Mouse (Mus musculus) midbrain, embryonic 10.5 days (tissue): ENCODE data around the gene Dmgdh. TPM values are rescaled to one million over a fixed set of nuclear protein-coding genes. Genes with fewer than 3 reads are reported as not detected.
A peak's percentile ranks its signal among the peaks of the same experiment; 100 is the strongest.

Experiments
- DNase-seq: peaks from one replicate; pipeline ENCODE4 v3.0.0-alpha.2; 2017; ENCODE audit warnings: low spot score
- H3K27ac ChIP-seq: fragments of 300-500 bp; sonication (generic); replicated peaks from 2 replicates; pipeline ENCODE4 v1.5.1; 2016; ENCODE audit warnings: mild to moderate bottlenecking
- H3K27me3 ChIP-seq: fragments of 300-500 bp; sonication (generic); 2 replicates; pipeline ENCODE4 v1.6.1; 2016; ENCODE audit warnings: low read depth, mild to moderate bottlenecking; ENCODE audit not compliant: poor library complexity, severe bottlenecking
- H3K36me3 ChIP-seq: fragments of 300-500 bp; sonication (generic); 2 replicates; pipeline ENCODE4 v1.6.1; 2016; ENCODE audit warnings: mild to moderate bottlenecking, moderate library complexity
- H3K4me1 ChIP-seq: fragments of 300-500 bp; sonication (generic); 2 replicates; pipeline ENCODE4 v1.6.1; 2016
- H3K4me3 ChIP-seq: fragments of 300-500 bp; sonication (generic); 2 replicates; pipeline ENCODE4 v1.5.1; 2016; ENCODE audit warnings: mild to moderate bottlenecking, moderate library complexity
- H3K9me3 ChIP-seq: fragments of 300-500 bp; sonication (generic); replicated peaks from 2 replicates; pipeline ENCODE4 v1.6.1; 2016; ENCODE audit warnings: mild to moderate bottlenecking
- WGBS: fragments of 180-500 bp; shearing (Covaris S2); methylation state at CpG from one replicate; pipeline ENCODE4 v1.1.7; 2016; 5-methylcytosine and 5-hydroxymethylcytosine counted together
- polyA plus RNA-seq: library from polyadenylated mRNA; unstranded; fragments of >200 nt; fragmentation: Nextera tagmentation; extraction: Ambion mirVana; gene quantifications from 2 replicates; pipeline ENCODE4 v1.2.1, GENCODE M21; 2016

The Dmgdh gene
- polyA plus RNA-seq, 1 experiment from 2014 or later, result 0.09 TPM

- H3K9me3 ChIP-seq, result no peaks in the 10 kb centered on the region
- H3K4me1 ChIP-seq, result peaks cover 22% of the 10 kb centered on the region
- H3K27me3 ChIP-seq, result no peaks in the 10 kb centered on the region; the same call in 1 of the 2 replicates
- WGBS, result 93% methylated on average over 8 of the region's 8 CpGs
- no peaks in the 10 kb centered on the region; the same call in 1 of the 2 replicates for H3K36me3 ChIP-seq
- H3K4me3 ChIP-seq, result no peak overlapping the region
- no peak overlapping the region for H3K27ac ChIP-seq
- DNase-seq, result no peak
These were observed 87.6 kb downstream of the Dmgdh start for GRCm38 (mm10) chr13:93761831-93762230.

- 84% methylated on average over 3 of the region's 3 CpGs for WGBS
- no peak for DNase-seq
- Histone ChIP-seq H3K27me3 (no peaks in the 10 kb centered on the region), H3K27ac (no peak overlapping the region), H3K4me3 (no peak overlapping the region), H3K9me3 (no peaks in the 10 kb centered on the region), H3K36me3 (no peaks in the 10 kb centered on the region; the same call in 1 of the 2 replicates), H3K4me1 (peaks cover 16% of the 10 kb centered on the region)
These were observed 88.6 kb downstream of the Dmgdh start for GRCm38 (mm10) chr13:93762879-93763278.

GRCm38 (mm10) chr13:93764321-93764973 lies 90.2 kb downstream of the Dmgdh start:
- Histone ChIP-seq H3K4me1 (0 out of 2 replicates have a peak, but pooled peaks cover under 1% of the 10 kb centered on the region), H3K27me3 (peaks cover 6% of the 10 kb centered on the region; the same call in 1 of the 2 replicates), H3K4me3 (no peak overlapping the region), H3K27ac (no peak overlapping the region), H3K9me3 (no peaks in the 10 kb centered on the region), H3K36me3 (no peaks in the 10 kb centered on the region; the same call in 1 of the 2 replicates)
- no peak for DNase-seq
- 93% methylated on average over 13 of the region's 13 CpGs for WGBS

GRCm38 (mm10) chr13:93771031-93771587 lies 96.9 kb downstream of the Dmgdh start:
- 49% methylated on average over 9 of the region's 9 CpGs for WGBS
- peaks cover 17% of the 10 kb centered on the region for H3K4me1 ChIP-seq
- H3K4me3 ChIP-seq, result peak overlapping the region; percentile 64
- no peaks in the 10 kb centered on the region for H3K9me3 ChIP-seq
- no peaks in the 10 kb centered on the region for H3K36me3 ChIP-seq
- peaks cover 38% of the 10 kb centered on the region for H3K27me3 ChIP-seq
- peak; percentile 30 for DNase-seq
- H3K27ac ChIP-seq, result peak overlapping the region; percentile 93

GRCm38 (mm10) chr13:93771588-93772278 lies 97.5 kb downstream of the Dmgdh start, which contains the start of gene Arsb:
Gene Arsb, plus strand, starts transcription at chr13:93771630.
- peak within 1 kb of the TSS; percentile 64 for H3K4me3 ChIP-seq
- peaks cover 38% of the 10 kb centered on the region for H3K27me3 ChIP-seq
- H3K27ac ChIP-seq, result peak within 1 kb of the TSS; percentile 93
- no peaks in the 10 kb centered on the region for H3K36me3 ChIP-seq
- H3K9me3 ChIP-seq, result no peaks in the 10 kb centered on the region
- under 1% methylated on average over 66 of the region's 66 CpGs for WGBS
- DNase-seq, result peak; percentile 90
- H3K4me1 ChIP-seq, result peaks cover 17% of the 10 kb centered on the region

- H3K36me3 ChIP-seq, result no peaks in the 10 kb centered on the region
- H3K4me3 ChIP-seq, result peak overlapping the region; percentile 64
- peaks cover 38% of the 10 kb centered on the region for H3K27me3 ChIP-seq
- DNase-seq, result no peak
- H3K9me3 ChIP-seq, result no peaks in the 10 kb centered on the region
- H3K27ac ChIP-seq, result peak overlapping the region; percentile 93
- H3K4me1 ChIP-seq, result peaks cover 17% of the 10 kb centered on the region
- 37% methylated on average over 8 of the region's 8 CpGs for WGBS
These were observed 98.0 kb downstream of the Dmgdh start for GRCm38 (mm10) chr13:93772279-93772636.

GRCm38 (mm10) chr13:93772861-93773260 lies 98.6 kb downstream of the Dmgdh start:
- Histone ChIP-seq H3K4me1 (peaks cover 17% of the 10 kb centered on the region), H3K27ac (no peak overlapping the region), H3K36me3 (no peaks in the 10 kb centered on the region), H3K4me3 (no peak overlapping the region), H3K27me3 (peaks cover 38% of the 10 kb centered on the region), H3K9me3 (no peaks in the 10 kb centered on the region)
- no peak for DNase-seq
- 80% methylated on average over 7 of the region's 7 CpGs for WGBS

GRCm38 (mm10) chr13:93773704-93774315 lies 99.6 kb downstream of the Dmgdh start:
- no peak for DNase-seq
- no peaks in the 10 kb centered on the region for H3K36me3 ChIP-seq
- H3K27ac ChIP-seq, result no peak overlapping the region
- H3K9me3 ChIP-seq, result no peaks in the 10 kb centered on the region
- H3K27me3 ChIP-seq, result peaks cover 38% of the 10 kb centered on the region
- 72% methylated on average over 7 of the region's 7 CpGs for WGBS
- peaks cover 17% of the 10 kb centered on the region for H3K4me1 ChIP-seq
- no peak overlapping the region for H3K4me3 ChIP-seq

- H3K4me3 ChIP-seq, result no peak overlapping the region
- H3K36me3 ChIP-seq, result no peaks in the 10 kb centered on the region
- H3K27ac ChIP-seq, result no peak overlapping the region
- no peaks in the 10 kb centered on the region for H3K27me3 ChIP-seq
- no peaks in the 10 kb centered on the region; the same call in 1 of the 2 replicates for H3K4me1 ChIP-seq
- 88% methylated on average over 5 of the region's 5 CpGs for WGBS
- no peaks in the 10 kb centered on the region for H3K9me3 ChIP-seq
- DNase-seq, result no peak
These were observed 108.6 kb downstream of the Dmgdh start for GRCm38 (mm10) chr13:93782823-93783222.

- no peak for DNase-seq
- Histone ChIP-seq H3K27ac (no peak overlapping the region), H3K27me3 (no peaks in the 10 kb centered on the region), H3K4me1 (no peaks in the 10 kb centered on the region; the same call in 1 of the 2 replicates), H3K4me3 (no peak overlapping the region), H3K9me3 (no peaks in the 10 kb centered on the region), H3K36me3 (no peaks in the 10 kb centered on the region)
- WGBS, result 78% methylated on average over 3 of the region's 3 CpGs
These were observed 111.1 kb downstream of the Dmgdh start for GRCm38 (mm10) chr13:93785329-93785728.

GRCm38 (mm10) chr13:93786051-93786450 lies 111.8 kb downstream of the Dmgdh start:
- 84% methylated on average over 2 of the region's 2 CpGs for WGBS
- no peaks in the 10 kb centered on the region for H3K9me3 ChIP-seq
- H3K4me3 ChIP-seq, result no peak overlapping the region
- H3K4me1 ChIP-seq, result no peaks in the 10 kb centered on the region; the same call in 1 of the 2 replicates
- H3K27me3 ChIP-seq, result no peaks in the 10 kb centered on the region
- no peaks in the 10 kb centered on the region for H3K36me3 ChIP-seq
- DNase-seq, result no peak
- no peak overlapping the region for H3K27ac ChIP-seq

GRCm38 (mm10) chr13:93787647-93788046 lies 113.4 kb downstream of the Dmgdh start:
- DNase-seq, result no peak
- Histone ChIP-seq H3K9me3 (no peaks in the 10 kb centered on the region), H3K4me3 (no peak overlapping the region), H3K27me3 (no peaks in the 10 kb centered on the region), H3K36me3 (no peaks in the 10 kb centered on the region), H3K27ac (no peak overlapping the region), H3K4me1 (no peaks in the 10 kb centered on the region; the same call in 1 of the 2 replicates)
- 88% methylated on average over 8 of the region's 8 CpGs for WGBS
